Mouse (Mus musculus): ENCODE measurements at regions not wholly inside any gene's neighbourhood (a gene's known extent, or its start where the extent isn't known, plus 50 kb on each side); places are given as distances from the start of the nearest gene placed in this dataset.

DNA sequence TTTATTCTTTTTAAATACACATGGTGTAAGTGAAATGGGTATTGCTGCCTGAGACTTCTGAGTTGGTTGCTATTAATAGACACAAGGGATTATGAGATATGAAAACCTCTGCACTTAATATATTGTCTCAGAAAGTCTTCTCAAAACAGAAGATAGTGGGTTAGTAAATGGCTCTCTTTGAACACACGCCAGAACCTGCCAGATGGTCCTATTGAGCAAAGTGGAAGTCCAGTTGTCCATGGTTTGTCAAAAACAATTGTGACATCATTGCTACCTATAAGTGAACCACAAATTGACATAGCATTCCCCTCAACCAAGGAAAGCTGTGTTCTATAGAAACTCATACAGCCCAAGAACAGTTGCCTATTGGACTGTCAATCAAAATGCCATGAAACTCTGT, 98.5 kb upstream of the 4930583I09Rik start:
- TF ChIP-seq POLR2A (IDR thresholded peaks at IDR 0.05; ENCODE audit: borderline replicate concordance, low read depth, low read length): no peak
- TF ChIP-seq CTCF (IDR thresholded peaks at IDR 0.05; ENCODE audit: low read depth, low read length): no peak

All from bone marrow macrophage, adult 2 months (primary cell).